Mouse (Mus musculus) stomach, postnatal 0 days (tissue): ENCODE measurements around the gene N4bp3. TPM values are rescaled to one million over a fixed set of nuclear protein-coding genes. Genes with fewer than 3 reads are reported as not detected.
"Not testable (repeated sequence)": the region's sequence is repeated elsewhere in the genome, so short reads cannot be mapped to it uniquely, and the experiment has no call there.

Source experiments
- ATAC-seq: fragments of 200-750 bp; cut with Nextera tagmentation; 2 replicates; pipeline ENCODE4 v1.8.0; 2017; ENCODE audit not compliant: low FRiP score, low TSS enrichment
- DNase-seq: peaks from one replicate; pipeline ENCODE4 v3.0.0-alpha.2; 2016; ENCODE audit warnings: low spot score
- H3K27ac ChIP-seq: fragments of 300-500 bp; sonication (generic); replicated peaks from 2 replicates; pipeline ENCODE4 v1.5.1; 2014; ENCODE audit warnings: mild to moderate bottlenecking, control low read depth
- H3K27me3 ChIP-seq: fragments of 300-500 bp; sonication (generic); 2 replicates; pipeline ENCODE4 v1.6.1; 2014; ENCODE audit warnings: low read length; ENCODE audit not compliant: control insufficient read depth, insufficient read depth
- H3K36me3 ChIP-seq: fragments of 300-500 bp; sonication (generic); 2 replicates; pipeline ENCODE4 v1.6.1; 2014; ENCODE audit warnings: low read length, mixed read lengths; ENCODE audit not compliant: control insufficient read depth, insufficient read depth
- H3K4me1 ChIP-seq: fragments of 300-500 bp; sonication (generic); replicated peaks from 2 replicates; pipeline ENCODE4 v1.6.1; 2014; ENCODE audit warnings: antibody characterized with exemption; ENCODE audit not compliant: control insufficient read depth, insufficient read depth
- H3K4me2 ChIP-seq: fragments of 300-500 bp; sonication (generic); replicated peaks from 2 replicates; pipeline ENCODE4 v1.6.1; 2014; ENCODE audit warnings: low read depth, mild to moderate bottlenecking, control low read depth, moderate library complexity
- H3K4me3 ChIP-seq: fragments of 300-500 bp; sonication (generic); 2 replicates; pipeline ENCODE4 v1.5.1; 2014; ENCODE audit warnings: low read depth, low read length, control low read depth
- H3K9ac ChIP-seq: fragments of 300-500 bp; sonication (generic); 2 replicates; pipeline ENCODE4 v1.6.1; 2014; ENCODE audit warnings: mild to moderate bottlenecking, low read length, control low read depth, mixed read lengths
- H3K9me3 ChIP-seq: fragments of 300-500 bp; sonication (generic); 2 replicates; pipeline ENCODE4 v1.6.1; 2016; ENCODE audit warnings: low read length; ENCODE audit not compliant: control insufficient read depth
- CTCF ChIP-seq: IDR thresholded peaks from 2 replicates; pipeline ENCODE4 v1.5.1; 2016; ENCODE audit warnings: antibody characterized with exemption, low read depth, mild to moderate bottlenecking, moderate library complexity
- EP300 ChIP-seq: optimal IDR thresholded peaks from 2 replicates; pipeline ENCODE3; 2016; ENCODE audit warnings: antibody characterized with exemption
- WGBS: fragments of 180-500 bp; shearing (Covaris S2); extraction: QIAGEN DNeasy Blood & Tissue Kit; methylation state at CpG from one replicate; pipeline ENCODE4 v1.1.7; 2014; 5-methylcytosine and 5-hydroxymethylcytosine counted together
- polyA plus RNA-seq: library from polyadenylated mRNA; unstranded; fragments of >200 nt; fragmentation: Nextera tagmentation; extraction: Ambion mirVana; gene quantifications from 2 replicates; pipeline ENCODE4 v1.2.1, GENCODE M21; 2015

N4bp3 gene
- polyA plus RNA-seq, 1 experiment from 2014 or later, result 16.8 TPM

DNA sequence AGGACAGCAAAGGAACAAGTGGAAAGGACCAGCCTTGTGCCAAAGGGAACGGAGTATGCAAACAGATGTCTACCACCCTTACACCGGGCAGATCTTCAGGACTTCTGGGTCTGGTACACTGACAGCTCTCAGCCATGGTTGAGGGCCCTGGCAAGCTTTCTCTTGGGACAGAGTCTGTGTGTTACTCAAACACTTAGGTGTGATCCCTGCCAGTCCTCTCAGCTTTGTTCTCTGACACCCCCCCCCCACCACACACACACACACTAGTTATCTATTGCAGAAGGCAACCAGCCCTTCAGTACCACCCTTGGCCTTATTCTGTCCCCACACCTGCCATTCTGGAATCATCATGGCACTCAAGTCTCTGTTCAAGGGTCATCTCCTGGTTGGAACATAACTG is 28.9 kb downstream of the N4bp3 start:
- Histone ChIP-seq H3K4me1 (peaks cover 2% of the 10 kb centered on the region; the same call in 1 of the 2 replicates), H3K4me2 (no peak overlapping the region), H3K27ac (no peak overlapping the region), H3K9me3 (no peaks in the 10 kb centered on the region), H3K4me3 (no peak overlapping the region), H3K9ac (no peak overlapping the region), H3K27me3 (no peaks in the 10 kb centered on the region), H3K36me3 (peaks cover 20% of the 10 kb centered on the region)
- TF ChIP-seq CTCF (no peak), EP300 (no peak)
- DNase-seq (no peak), ATAC-seq (no peak)
- WGBS, result 90% methylated on average over 2 of the region's 2 CpGs

DNA sequence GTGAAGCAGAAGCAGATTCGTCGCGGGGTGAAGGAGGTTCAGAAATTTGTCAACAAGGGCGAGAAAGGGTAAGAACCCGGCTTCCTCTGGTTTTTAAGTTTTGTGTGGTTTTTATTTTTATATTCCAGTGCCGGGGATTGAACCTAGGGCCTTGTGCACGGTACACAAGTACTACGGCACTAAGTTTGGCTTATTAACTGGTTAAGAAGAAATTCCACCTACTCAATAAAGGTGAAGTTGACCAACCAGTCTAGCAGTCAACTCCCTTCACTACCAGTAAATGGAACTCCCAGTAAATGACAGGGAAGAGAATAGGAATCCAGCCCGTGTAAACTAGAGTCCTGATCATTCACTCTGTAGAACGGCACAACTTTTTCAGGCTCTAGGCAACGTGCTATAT is 30.6 kb downstream of the N4bp3 start:
- DNase-seq (no peak), ATAC-seq (no peak)
- peak overlapping the region; percentile 84 for H3K27ac ChIP-seq
- peak overlapping the region; percentile 85 for H3K9ac ChIP-seq
- peak overlapping the region; percentile 82 for H3K4me2 ChIP-seq
- peaks cover 20% of the 10 kb centered on the region for H3K36me3 ChIP-seq
- WGBS, result 0% methylated on average over 11 of the region's 11 CpGs
- H3K9me3 ChIP-seq, result no peaks in the 10 kb centered on the region
- H3K4me1 ChIP-seq, result peaks cover 2% of the 10 kb centered on the region; the same call in 1 of the 2 replicates
- no peaks in the 10 kb centered on the region for H3K27me3 ChIP-seq
- H3K4me3 ChIP-seq, result peak overlapping the region; percentile 83
- TF ChIP-seq EP300 (no peak), CTCF (no peak)

DNA sequence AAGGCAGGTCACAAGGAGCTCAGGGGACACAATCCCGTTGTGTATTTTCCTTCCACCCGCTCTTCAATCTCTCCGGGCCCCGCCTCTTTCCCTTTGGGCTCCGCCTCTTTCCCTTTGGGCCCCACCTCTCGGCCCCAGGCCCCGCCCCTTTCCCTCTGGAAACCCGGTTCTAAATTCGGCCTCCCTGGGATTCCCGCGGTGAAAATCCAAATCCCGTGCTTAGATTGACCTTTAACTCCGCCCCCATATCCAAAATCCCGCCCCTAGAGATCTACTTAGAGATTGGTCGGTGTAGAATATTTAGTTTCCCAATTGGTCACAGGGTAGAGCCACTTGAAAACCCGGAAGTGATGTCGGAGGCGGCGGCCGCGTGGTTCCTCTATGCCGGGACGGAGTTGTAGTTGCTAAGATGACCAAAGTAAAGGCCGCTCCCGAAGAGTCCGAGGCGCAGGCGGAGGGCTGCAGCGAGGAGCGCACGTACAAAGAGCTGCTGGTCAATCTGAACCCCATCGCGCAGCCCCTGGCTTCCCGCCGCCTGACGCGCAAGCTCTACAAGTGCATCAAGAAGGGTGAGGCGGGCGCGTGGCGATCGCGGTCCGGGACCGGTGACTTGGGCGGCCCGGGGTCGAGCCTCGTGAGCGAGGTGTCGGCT is 31.1 kb downstream of the N4bp3 start, which contains the start of gene Nhp2:
Gene Nhp2 (plus strand): TSS at position 327 of the 652 bp plus-strand sequence.
- ATAC-seq (peak; percentile 93), DNase-seq (peak; percentile 97)
- Histone ChIP-seq H3K27ac (peak within 1 kb of the TSS; percentile 84), H3K4me1 (peaks cover 5% of the 10 kb centered on the region), H3K36me3 (peaks cover 15% of the 10 kb centered on the region), H3K9me3 (no peaks in the 10 kb centered on the region), H3K27me3 (no peaks in the 10 kb centered on the region), H3K4me3 (peak within 1 kb of the TSS; percentile 83), H3K9ac (peak within 1 kb of the TSS; percentile 85), H3K4me2 (peak within 1 kb of the TSS; percentile 82)
- TF ChIP-seq CTCF, result no peak; the same call in 1 of the 2 replicates
- no peak for TF ChIP-seq EP300
- WGBS, result under 1% methylated on average over 51 of the region's 51 CpGs

DNA sequence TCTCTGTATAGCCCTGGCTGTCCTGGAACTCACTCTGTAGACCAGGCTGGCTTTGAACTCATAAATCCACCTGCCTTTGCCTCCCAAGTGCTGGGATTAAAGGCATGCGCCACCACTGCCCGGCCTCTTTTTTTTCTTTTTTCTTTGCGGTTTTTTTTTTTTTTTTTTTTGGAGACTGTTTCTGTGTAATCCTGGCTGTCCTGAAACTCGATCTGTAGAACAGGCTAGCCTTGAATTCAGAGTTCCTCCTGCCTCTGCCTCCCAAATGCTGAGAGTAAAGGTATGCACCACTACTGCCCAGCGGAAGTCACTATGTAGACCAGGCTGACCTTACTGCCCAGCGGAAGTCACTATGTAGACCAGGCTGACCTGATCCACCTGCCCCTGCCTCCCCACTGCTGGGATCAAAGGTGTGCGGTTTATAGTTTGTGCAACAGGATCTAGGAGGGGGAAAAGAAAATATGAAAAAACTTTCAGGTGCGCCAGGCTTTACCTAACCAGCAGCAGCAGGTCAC is 31.7 kb downstream of the N4bp3 start:
- peak overlapping the region; percentile 28; the same call in 1 of the 2 replicates for H3K4me3 ChIP-seq
- no peak overlapping the region for H3K27ac ChIP-seq
- ATAC-seq (no peak; the same call in 1 of the 2 replicates), DNase-seq (no peak)
- H3K4me2 ChIP-seq, result peak overlapping the region; percentile 49
- WGBS, result 42% methylated on average over 8 of the region's 8 CpGs
- TF ChIP-seq EP300 (no peak), CTCF (no peak)
- no peaks in the 10 kb centered on the region for H3K27me3 ChIP-seq
- no peaks in the 10 kb centered on the region for H3K9me3 ChIP-seq
- 0 out of 2 replicates have a peak, but pooled peaks cover 9% of the 10 kb centered on the region for H3K36me3 ChIP-seq
- peaks cover 5% of the 10 kb centered on the region for H3K4me1 ChIP-seq
- no peak overlapping the region for H3K9ac ChIP-seq

DNA sequence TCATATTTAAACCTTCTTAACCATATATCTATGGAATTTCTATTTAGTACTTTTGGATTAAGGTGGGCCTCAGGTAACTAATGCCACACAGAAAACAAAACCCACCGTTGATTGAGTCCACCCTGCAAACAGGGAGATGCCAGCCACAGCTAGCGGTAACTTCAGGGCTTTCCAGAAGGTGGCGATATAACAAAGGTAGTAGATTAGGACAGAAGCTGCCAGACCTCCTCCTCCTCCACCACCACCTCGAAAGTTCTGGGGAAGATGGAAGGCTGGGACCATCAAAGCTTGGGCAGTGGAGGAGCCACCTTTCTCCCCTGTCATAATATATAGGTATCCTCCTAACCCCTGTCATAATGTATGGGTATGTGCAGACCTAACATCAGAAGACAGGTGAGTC is 32.9 kb downstream of the N4bp3 start:
- H3K27ac ChIP-seq, result no peak overlapping the region
- DNase-seq (peak; percentile 70), ATAC-seq (no peak)
- H3K9me3 ChIP-seq, result no peaks in the 10 kb centered on the region
- no peak overlapping the region for H3K4me2 ChIP-seq
- H3K4me1 ChIP-seq, result peaks cover 5% of the 10 kb centered on the region
- H3K36me3 ChIP-seq, result 0 out of 2 replicates have a peak, but pooled peaks cover 4% of the 10 kb centered on the region
- WGBS, result 2% methylated on average over 4 of the region's 4 CpGs
- no peak for TF ChIP-seq EP300
- TF ChIP-seq CTCF, result peak; percentile 91
- H3K4me3 ChIP-seq, result no peak overlapping the region
- no peaks in the 10 kb centered on the region for H3K27me3 ChIP-seq
- H3K9ac ChIP-seq, result no peak overlapping the region

DNA sequence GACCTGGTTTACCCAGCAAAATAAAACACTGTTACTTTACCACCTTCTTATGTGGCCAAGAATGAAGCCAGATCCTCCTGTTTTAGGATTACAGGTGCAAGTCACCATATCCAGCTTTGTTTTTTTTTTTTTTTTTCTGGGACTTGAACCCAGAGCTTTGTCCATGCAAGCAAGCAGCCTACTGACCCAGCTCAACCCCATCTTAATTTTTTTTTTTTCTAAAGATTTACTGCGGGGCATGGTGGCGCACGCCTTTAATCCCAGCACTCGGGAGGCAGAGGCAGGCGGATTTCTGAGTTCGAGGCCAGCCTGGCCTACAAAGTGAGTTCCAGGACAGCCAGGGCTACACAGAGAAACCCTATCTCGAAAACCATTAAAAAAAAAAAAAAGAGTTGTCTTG is 34.5 kb downstream of the N4bp3 start:
- WGBS, result 82% methylated on average over 7 of the region's 7 CpGs
- H3K9ac ChIP-seq, result peak overlapping the region; percentile 51
- H3K4me1 ChIP-seq, ATAC-seq, DNase-seq, H3K27me3 ChIP-seq, H3K36me3 ChIP-seq, H3K9me3 ChIP-seq: not testable (repeated sequence)
- H3K27ac ChIP-seq, result peak overlapping the region; percentile 93
- peak overlapping the region; percentile 53 for H3K4me2 ChIP-seq
- H3K4me3 ChIP-seq, result peak overlapping the region; percentile 25; the same call in 1 of the 2 replicates
